Mouse (Mus musculus): ENCODE data around the gene Glis2. TPM values are rescaled to one million over a fixed set of nuclear protein-coding genes. Genes with fewer than 3 reads are reported as not detected.

Gene Glis2
- total and polyA plus RNA-seq, 3 experiments, result 0.62 to 5.0 TPM; not detected in 1

DNA sequence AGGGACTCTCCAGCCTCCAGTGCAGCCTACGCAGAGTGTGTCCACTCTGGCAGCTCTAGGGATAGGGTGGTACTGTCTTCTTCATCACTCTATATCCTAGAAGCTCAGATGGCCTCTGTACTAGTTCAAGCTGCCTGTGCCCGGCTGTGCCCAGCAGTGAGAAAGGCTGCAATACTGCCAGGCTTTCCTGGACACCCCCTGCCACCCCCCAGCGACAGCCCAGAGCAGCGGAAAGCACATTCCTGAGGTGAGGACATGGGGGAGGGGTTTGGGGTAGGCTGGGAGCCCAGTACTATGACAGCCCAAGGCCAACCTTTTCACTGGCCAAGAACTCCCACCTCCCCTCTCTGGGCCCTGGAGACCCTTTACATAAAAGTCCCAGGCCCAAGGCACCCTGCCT lies 41.2 kb downstream of the Glis2 start:
- Histone ChIP-seq H3K27ac (ENCODE audit: control insufficient read depth, low read depth, low read length) (no peak overlapping the region), H3K4me3 (ENCODE audit: control insufficient read depth in 1 of 2, insufficient read depth in 1 of 2, low read depth in 2 of 2, low read length in 2 of 2) (no peak overlapping the region), H3K9me3 (replicated peaks; ENCODE audit: insufficient read depth, low read length) (no peaks in the 10 kb centered on the region), H3K9ac (ENCODE audit: control insufficient read depth, low read depth, low read length, poor library complexity, severe bottlenecking) (no peak overlapping the region), H3K36me3 (ENCODE audit: control insufficient read depth in 1 of 2, insufficient read depth in 2 of 2, low read length in 2 of 2) (peaks cover 0 to 1% of the 10 kb centered on the region in 2 experiments; a peak in 2 of 4 replicates), H3K79me2 (ENCODE audit: control insufficient read depth, insufficient read depth, low read length, poor library complexity) (no peaks in the 10 kb centered on the region), H3K27me3 (ENCODE audit: control insufficient read depth in 1 of 2, insufficient read depth in 2 of 2, low read length in 2 of 2) (no peaks in the 10 kb centered on the region), H3K4me1 (ENCODE audit: control insufficient read depth in 1 of 2, insufficient read depth in 2 of 2, low read length in 2 of 2) (no peaks in the 10 kb centered on the region)
- DNase-seq (ENCODE audit: low read depth, low spot score), result no peak
- TF ChIP-seq CTCF (IDR thresholded peaks at IDR 0.05 in 2 of 3, conservative IDR thresholded peaks at IDR 0.05 in 1 of 3; ENCODE audit: control insufficient read depth in 1 of 3, insufficient read depth in 1 of 3, low read depth in 2 of 3, low read length in 3 of 3, poor library complexity in 1 of 3, severe bottlenecking in 1 of 3) (no peak), MAZ (IDR thresholded peaks at IDR 0.05; ENCODE audit: low read depth, low read length) (no peak), CHD2 (IDR thresholded peaks at IDR 0.05; ENCODE audit: low read length) (no peak), UBTF (IDR thresholded peaks at IDR 0.05; ENCODE audit: borderline replicate concordance, insufficient read depth, low read depth, low read length) (no peak), CHD1 (IDR thresholded peaks at IDR 0.05; ENCODE audit: low read depth, low read length) (no peak)

DNA sequence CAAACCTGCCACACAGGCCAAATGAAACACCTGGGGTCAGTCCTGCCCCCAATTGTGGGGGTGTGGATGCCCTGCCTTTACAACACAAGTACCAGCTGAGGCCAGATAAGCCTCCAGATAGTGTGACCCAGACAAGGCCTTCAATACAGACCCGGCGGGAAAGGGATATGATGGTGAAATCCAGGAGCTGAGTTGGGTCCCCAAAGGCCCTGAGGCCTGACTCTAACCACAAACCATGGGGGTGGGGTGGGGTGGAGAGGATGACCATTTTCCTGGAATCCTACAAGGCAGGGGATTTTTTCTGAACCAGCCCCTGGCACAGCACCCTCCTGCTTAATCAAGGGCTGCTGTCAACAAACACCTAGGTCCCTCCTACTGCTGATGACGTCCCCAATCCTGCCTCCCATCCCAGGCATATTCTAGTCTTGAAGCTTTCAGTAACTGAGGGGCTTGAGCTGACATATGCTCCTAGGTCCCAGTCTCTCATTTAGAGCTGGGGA lies 44.4 kb downstream of the Glis2 start:
- H3K9ac ChIP-seq (ENCODE audit: control insufficient read depth, low read depth, low read length, poor library complexity, severe bottlenecking), result no peak overlapping the region
- H3K36me3 ChIP-seq (ENCODE audit: control insufficient read depth in 1 of 2, insufficient read depth in 2 of 2, low read length in 2 of 2), result peaks cover 0 to 1% of the 10 kb centered on the region in 2 experiments; a peak in 1 of 4 replicates
- H3K27ac ChIP-seq (ENCODE audit: control insufficient read depth, low read depth, low read length), result no peak overlapping the region
- H3K4me3 ChIP-seq (ENCODE audit: control insufficient read depth in 1 of 2, insufficient read depth in 1 of 2, low read depth in 2 of 2, low read length in 2 of 2), result no peak overlapping the region
- H3K27me3 ChIP-seq (ENCODE audit: control insufficient read depth in 1 of 2, insufficient read depth in 2 of 2, low read length in 2 of 2), result no peaks in the 10 kb centered on the region
- no peak for TF ChIP-seq TCF12 (IDR thresholded peaks at IDR 0.05; ENCODE audit: low read depth, low read length)
- TF ChIP-seq SIN3A (IDR thresholded peaks at IDR 0.05; ENCODE audit: low read length), result no peak
- no peak for TF ChIP-seq ELF1 (IDR thresholded peaks at IDR 0.05; ENCODE audit: low read depth, low read length)
- no peak for DNase-seq (ENCODE audit: low read depth, low spot score)
- H3K4me1 ChIP-seq (ENCODE audit: control insufficient read depth in 1 of 2, insufficient read depth in 2 of 2, low read length in 2 of 2), result no peaks in the 10 kb centered on the region
- no peaks in the 10 kb centered on the region for H3K79me2 ChIP-seq (ENCODE audit: control insufficient read depth, insufficient read depth, low read length, poor library complexity)
- H3K9me3 ChIP-seq (replicated peaks; ENCODE audit: insufficient read depth, low read length), result no peaks in the 10 kb centered on the region

DNA sequence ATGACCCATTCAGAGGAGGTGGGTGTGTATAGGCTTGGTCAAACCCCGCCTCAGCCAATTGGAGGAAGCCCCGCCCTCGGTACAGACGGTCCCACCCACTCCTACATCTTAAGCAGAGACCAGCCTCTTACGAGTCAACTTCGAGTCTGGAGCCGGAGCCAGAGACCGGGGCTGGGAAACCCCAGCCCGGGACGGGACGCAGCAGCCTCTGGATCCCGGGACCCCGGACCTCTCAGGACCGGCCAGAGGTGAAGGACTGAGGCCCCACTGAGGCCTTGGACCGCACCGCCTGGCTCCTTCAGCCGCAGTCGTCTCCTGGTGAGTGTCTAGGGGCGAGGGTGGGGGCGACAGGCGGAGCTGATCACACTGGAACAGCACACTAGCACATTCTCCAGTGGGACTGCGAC lies 45.3 kb downstream of the Glis2 start, which contains the start of the genes Vasn and Dnaja3:
Gene Vasn (plus strand): TSS at position 111 of the 407 bp plus-strand sequence.
Gene Dnaja3 (plus strand): TSS at position 159 of the 407 bp plus-strand sequence.
- no peaks in the 10 kb centered on the region for H3K4me1 ChIP-seq (ENCODE audit: control insufficient read depth in 1 of 2, insufficient read depth in 2 of 2, low read length in 2 of 2)
- DNase-seq (ENCODE audit: low read depth, low spot score), result peak; percentile 65
- no peak within 1 kb of the TSS for H3K4me3 ChIP-seq (ENCODE audit: control insufficient read depth in 1 of 2, insufficient read depth in 1 of 2, low read depth in 2 of 2, low read length in 2 of 2)
- H3K27ac ChIP-seq (ENCODE audit: control insufficient read depth, low read depth, low read length), result no peak within 1 kb of the TSS
- peaks cover 0 to 1% of the 10 kb centered on the region in 2 experiments; a peak in 1 of 4 replicates for H3K36me3 ChIP-seq (ENCODE audit: control insufficient read depth in 1 of 2, insufficient read depth in 2 of 2, low read length in 2 of 2)
- no peak within 1 kb of the TSS for H3K9ac ChIP-seq (ENCODE audit: control insufficient read depth, low read depth, low read length, poor library complexity, severe bottlenecking)
- H3K9me3 ChIP-seq (replicated peaks; ENCODE audit: insufficient read depth, low read length), result no peaks in the 10 kb centered on the region
- H3K27me3 ChIP-seq (ENCODE audit: control insufficient read depth in 1 of 2, insufficient read depth in 2 of 2, low read length in 2 of 2), result no peaks in the 10 kb centered on the region
- TF ChIP-seq HCFC1 (IDR thresholded peaks at IDR 0.05; ENCODE audit: low read depth, low read length) (no peak), MAZ (IDR thresholded peaks at IDR 0.05; ENCODE audit: low read depth, low read length) (no peak), POLR2A (IDR thresholded peaks at IDR 0.05; ENCODE audit: control insufficient read depth in 1 of 2, insufficient read depth in 1 of 2, low read depth in 1 of 2, low read length in 2 of 2, poor library complexity in 1 of 2) (no peak), E2F4 (IDR thresholded peaks at IDR 0.05; ENCODE audit: borderline replicate concordance, low read depth, low read length) (no peak), RCOR1 (IDR thresholded peaks at IDR 0.05; ENCODE audit: low read depth, low read length) (no peak), CHD2 (IDR thresholded peaks at IDR 0.05; ENCODE audit: low read length) (no peak), GATA1 (IDR thresholded peaks at IDR 0.05; ENCODE audit: low read depth, low read length) (no peak), KAT2A (conservative IDR thresholded peaks at IDR 0.05; ENCODE audit: low read depth, low read length) (no peak), ZMIZ1 (IDR thresholded peaks at IDR 0.05; ENCODE audit: low read depth, low read length) (no peak), ZKSCAN1 (IDR thresholded peaks at IDR 0.05; ENCODE audit: low read depth, low read length) (no peak), BHLHE40 (IDR thresholded peaks at IDR 0.05; ENCODE audit: borderline replicate concordance, low read depth, low read length) (no peak), CHD1 (IDR thresholded peaks at IDR 0.05; ENCODE audit: low read depth, low read length) (no peak), MEF2A (IDR thresholded peaks at IDR 0.05; ENCODE audit: extremely low read depth, insufficient replicate concordance, low read depth, low read length, poor library complexity, severe bottlenecking) (no peak), ELF1 (IDR thresholded peaks at IDR 0.05; ENCODE audit: low read depth, low read length) (no peak), JUND (IDR thresholded peaks at IDR 0.05; ENCODE audit: low read depth, low read length) (no peak), GABPA (IDR thresholded peaks at IDR 0.05; ENCODE audit: low read depth, low read length) (no peak), MAFK (IDR thresholded peaks at IDR 0.05; ENCODE audit: borderline replicate concordance, low read depth, low read length) (no peak)
- no peaks in the 10 kb centered on the region for H3K79me2 ChIP-seq (ENCODE audit: control insufficient read depth, insufficient read depth, low read length, poor library complexity)

All from MEL (cell line).